14 mouse cellular contexts compared by ENCODE assay signal in the genomic region with DNA sequence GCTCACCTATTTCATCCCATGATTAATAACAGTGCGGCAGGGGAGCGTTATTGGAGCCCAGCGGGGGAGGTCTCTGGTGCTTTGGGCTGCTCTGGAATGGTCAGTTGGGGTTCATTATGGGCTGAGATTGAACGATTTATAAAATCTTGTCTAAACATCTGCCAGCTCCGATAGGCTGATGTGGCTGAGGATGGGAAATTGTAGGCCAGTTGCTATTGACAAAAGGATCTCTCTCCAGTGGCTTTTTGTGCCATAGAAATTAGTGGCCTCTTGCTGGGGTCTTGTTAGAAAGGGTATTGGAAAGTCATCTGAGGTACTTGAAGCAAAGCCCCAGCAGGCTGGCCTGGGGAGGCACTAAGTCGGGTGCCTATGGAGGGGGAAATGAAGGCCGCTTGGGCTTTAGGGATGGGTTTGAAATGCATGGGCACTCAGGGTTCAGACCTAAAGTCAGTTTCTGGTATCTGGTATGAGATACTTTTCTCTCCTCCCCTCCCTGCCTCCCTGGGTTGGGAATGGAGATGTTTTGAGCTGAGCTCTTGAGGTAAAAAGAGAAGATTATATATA. TPM values are rescaled to one million over a fixed set of nuclear protein-coding genes. Genes with fewer than 3 reads are reported as not detected.
DNase-seq lines count a peak whose midpoint lies in the region; ATAC-seq lines count a peak whose summit lies in the region.
"Had no signal": no experiment of that assay in that cellular context is flagged by ENCODE, and none has a peak within 500 bp of the region (broad histone marks: within the 10 kb centered on the region; RNA-seq: fewer than 3 reads in every experiment).

No protein-coding gene starts in this region.

- H3K36me3 ChIP-seq in limb, embryonic 11.5 days (ENCODE audit: control insufficient read depth, insufficient read depth, low read length): no peaks in the 10 kb centered on the region
- H3K36me3 ChIP-seq in limb, embryonic 10.5 days: no peaks in the 10 kb centered on the region
- 0 out of 2 replicates have a peak, but pooled peaks cover 9% of the 10 kb centered on the region for H3K36me3 ChIP-seq in hindbrain, embryonic 14.5 days (replicated peaks; ENCODE audit: control insufficient read depth, insufficient read depth)
- H3K36me3 ChIP-seq in midbrain, embryonic 16.5 days (ENCODE audit: control insufficient read depth, insufficient read depth, low read length): no peaks in the 10 kb centered on the region
- H3K36me3 ChIP-seq: intestine, embryonic 15.5 days had no signal

- H3K9ac ChIP-seq in limb, embryonic 11.5 days (ENCODE audit: low read length): no peak overlapping the region
- peak overlapping the region; percentile 54 for H3K9ac ChIP-seq in hindbrain, embryonic 14.5 days
- peak overlapping the region; percentile 44; the same call in 1 of the 2 replicates for H3K9ac ChIP-seq in midbrain, embryonic 16.5 days (ENCODE audit: low read depth, low read length)
- H3K9ac ChIP-seq: intestine, embryonic 15.5 days; liver, embryonic 14.5 days had no signal

- H3K4me2 ChIP-seq in limb, embryonic 11.5 days (ENCODE audit: low read depth, severe bottlenecking): no peak overlapping the region
- H3K4me2 ChIP-seq in hindbrain, embryonic 14.5 days (replicated peaks): peak overlapping the region; percentile 66
- peak overlapping the region; percentile 55 for H3K4me2 ChIP-seq in midbrain, embryonic 16.5 days (ENCODE audit: low read length)
- H3K4me2 ChIP-seq: intestine, embryonic 15.5 days had no signal

- no peak for ATAC-seq in limb, embryonic 11.5 days (ENCODE audit: insufficient number of reproducible peaks, low FRiP score, low TSS enrichment, low read depth)
- ATAC-seq in hindbrain, embryonic 14.5 days (ENCODE audit: low FRiP score): no peak
- ATAC-seq in midbrain, embryonic 16.5 days: no peak
- ATAC-seq: intestine, embryonic 15.5 days had no signal

- no peaks in the 10 kb centered on the region for H3K9me3 ChIP-seq in limb, embryonic 11.5 days (ENCODE audit: control insufficient read depth, low read length)
- no peaks in the 10 kb centered on the region for H3K9me3 ChIP-seq in limb, embryonic 10.5 days (replicated peaks)
- H3K9me3 ChIP-seq in hindbrain, embryonic 14.5 days (ENCODE audit: control insufficient read depth, low read length): no peaks in the 10 kb centered on the region
- H3K9me3 ChIP-seq in midbrain, embryonic 16.5 days (replicated peaks; ENCODE audit: control insufficient read depth, low read length, poor library complexity, severe bottlenecking): no peaks in the 10 kb centered on the region
- H3K9me3 ChIP-seq: intestine, embryonic 15.5 days had no signal

- no peak overlapping the region for H3K27ac ChIP-seq in limb, embryonic 11.5 days (replicated peaks; ENCODE audit: low read depth, low read length)
- no peak overlapping the region for H3K27ac ChIP-seq in limb, embryonic 10.5 days
- peak overlapping the region; percentile 72 for H3K27ac ChIP-seq in hindbrain, embryonic 14.5 days
- H3K27ac ChIP-seq in midbrain, embryonic 16.5 days (ENCODE audit: low read length): peak overlapping the region; percentile 19
- H3K27ac ChIP-seq: intestine, embryonic 15.5 days; liver, embryonic 14.5 days had no signal

- no peak overlapping the region for H3K4me3 ChIP-seq in limb, embryonic 11.5 days (ENCODE audit: low read depth, low read length)
- no peak overlapping the region for H3K4me3 ChIP-seq in limb, embryonic 10.5 days
- H3K4me3 ChIP-seq in hindbrain, embryonic 14.5 days (replicated peaks; ENCODE audit: low read length): peak overlapping the region; percentile 28
- H3K4me3 ChIP-seq in midbrain, embryonic 16.5 days (ENCODE audit: low read depth, low read length): peak overlapping the region; percentile 9; the same call in 1 of the 2 replicates
- H3K4me3 ChIP-seq: intestine, embryonic 15.5 days had no signal

- H3K27me3 ChIP-seq in limb, embryonic 11.5 days (ENCODE audit: control insufficient read depth, insufficient read depth, low read length): peaks cover 90% of the 10 kb centered on the region
- H3K27me3 ChIP-seq in limb, embryonic 10.5 days (ENCODE audit: low read depth, poor library complexity, severe bottlenecking): peaks cover 100% of the 10 kb centered on the region
- H3K27me3 ChIP-seq in hindbrain, embryonic 14.5 days (ENCODE audit: control insufficient read depth, insufficient read depth, low read length): peaks cover 58% of the 10 kb centered on the region
- peaks cover 28% of the 10 kb centered on the region for H3K27me3 ChIP-seq in midbrain, embryonic 16.5 days (ENCODE audit: control insufficient read depth, insufficient read depth, low read depth, low read length)

- 6% methylated on average over 7 of the region's 7 CpGs for WGBS in limb, embryonic 11.5 days
- 3% methylated on average over 7 of the region's 7 CpGs for whole genome bisulfite sequencing in limb, embryonic 10.5 days
- WGBS in hindbrain, embryonic 14.5 days: 15% methylated on average over 7 of the region's 7 CpGs
- WGBS in midbrain, embryonic 16.5 days: 24% methylated on average over 7 of the region's 7 CpGs

- peaks cover 18% of the 10 kb centered on the region for H3K4me1 ChIP-seq in limb, embryonic 11.5 days (ENCODE audit: control insufficient read depth, insufficient read depth, low read length)
- peaks cover 48% of the 10 kb centered on the region for H3K4me1 ChIP-seq in limb, embryonic 10.5 days
- peaks cover 33% of the 10 kb centered on the region for H3K4me1 ChIP-seq in hindbrain, embryonic 14.5 days (replicated peaks; ENCODE audit: control insufficient read depth, insufficient read depth, low read length)
- H3K4me1 ChIP-seq in midbrain, embryonic 16.5 days (ENCODE audit: control insufficient read depth, insufficient read depth, low read length): peaks cover 21% of the 10 kb centered on the region

- peak; percentile 26 for DNase-seq in limb, embryonic 11.5 days (ENCODE audit: low spot score)
- DNase-seq in limb, embryonic 10.5 days (ENCODE audit: low spot score): no peak
- peak; percentile 52 for DNase-seq in embryo, embryonic 10.5 days (ENCODE audit: low spot score)
- no peak for DNase-seq in hindbrain, embryonic 14.5 days (ENCODE audit: low spot score)
- DNase-seq in T-cell, adult 2 months (ENCODE audit: low spot score): no peak
- DNase-seq in layer of hippocampus, adult 9-10 months (ENCODE audit: low spot score): no peak
- no peak for DNase-seq in liver
- DNase-seq: adrenal gland, adult 8-10 months; cerebellum, adult 9-11 months; gastrocnemius, postnatal 25 days; kidney, postnatal 10 days had no signal

RNA-seq across cellular contexts. Expression of a gene that starts 6.2 kb away (rescaled TPM):
- polyA plus RNA-seq in limb, embryonic 11.5 days (2014; fragmentation: Nextera tagmentation; extraction: Ambion mirVana): 1.5 and 4.1 TPM in 2 replicates
- 1.5 and 2.2 TPM in 2 replicates for polyA plus RNA-seq in limb, embryonic 10.5 days (2016; fragmentation: Nextera tagmentation; extraction: Ambion mirVana)
- 23.4 and 31.8 TPM in 2 replicates for polyA plus RNA-seq in hindbrain, embryonic 14.5 days (2014; fragmentation: Nextera tagmentation; extraction: Ambion mirVana)
- polyA plus RNA-seq in midbrain, embryonic 16.5 days (2015; fragmentation: Nextera tagmentation; extraction: Ambion mirVana): 33.3 and 34.0 TPM in 2 replicates

Comparison
In these comparisons a context has a peak if more than half of its experiments do, and no peak if none do; other contexts are left out.
1. DNase-seq: peak in limb, embryonic 11.5 days (single experiment) and embryo, embryonic 10.5 days (single experiment); none in limb, embryonic 10.5 days (single experiment), hindbrain, embryonic 14.5 days (single experiment), T-cell, adult 2 months (single experiment), layer of hippocampus, adult 9-10 months (single experiment) and liver (single experiment).
2. H3K27ac ChIP-seq: peak in hindbrain, embryonic 14.5 days (single experiment) and midbrain, embryonic 16.5 days (single experiment); none in limb, embryonic 11.5 days (single experiment) and limb, embryonic 10.5 days (single experiment).
3. H3K4me3 ChIP-seq: peak in hindbrain, embryonic 14.5 days (single experiment) and midbrain, embryonic 16.5 days (single experiment); none in limb, embryonic 11.5 days (single experiment) and limb, embryonic 10.5 days (single experiment).